Mouse (Mus musculus): Measurements from ENCODE around the gene Gm815.
A peak's percentile ranks its signal among the peaks of the same experiment; 100 is the strongest.

Gm815 gene

DNA sequence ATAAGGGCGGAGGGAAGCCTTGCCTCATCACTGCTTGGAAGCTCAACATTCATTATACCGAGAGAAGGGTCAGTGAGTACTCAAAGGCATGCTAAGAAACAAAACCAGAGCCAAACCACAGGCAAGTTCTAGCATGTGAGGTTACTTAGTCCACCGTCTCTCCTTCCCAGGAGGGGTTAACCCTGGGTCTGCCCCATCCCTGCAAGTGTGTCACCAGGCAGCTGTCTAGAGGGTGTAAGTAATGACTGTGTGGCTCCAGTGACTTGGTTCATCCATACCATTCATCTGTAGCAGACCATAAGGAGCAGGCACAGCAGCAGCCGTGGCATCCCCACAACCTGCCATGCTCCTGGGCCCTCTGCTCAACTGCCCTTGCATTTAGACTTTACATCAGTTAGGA lies 5.8 kb upstream of the Gm815 start:
- DNase-seq, result no peak

DNA sequence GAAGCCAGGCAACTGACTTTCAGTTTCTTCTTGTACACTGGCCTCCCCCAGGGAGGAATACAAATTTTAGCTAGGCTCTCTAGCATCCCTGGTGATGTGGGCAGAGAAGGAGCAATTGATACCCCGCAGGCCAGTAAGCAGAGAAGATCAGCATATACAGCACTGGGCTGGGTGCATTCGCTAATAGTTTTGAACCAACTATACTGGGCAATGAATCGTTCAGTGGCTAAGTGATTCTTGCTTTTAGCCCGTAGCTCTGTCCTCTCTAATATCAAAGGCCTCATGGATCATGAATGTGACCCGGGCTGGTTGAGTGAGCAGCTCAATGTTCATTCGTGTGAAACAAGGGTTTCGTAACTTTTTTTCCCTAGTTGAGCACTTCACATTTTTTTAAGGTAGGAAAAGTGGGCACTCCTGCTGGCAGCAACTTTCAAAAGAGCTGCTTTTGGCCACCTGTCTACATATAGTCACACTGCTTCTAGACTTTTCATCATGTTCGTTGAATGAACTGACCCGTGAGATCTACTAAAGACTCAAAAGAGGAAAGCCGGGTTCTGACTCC lies 3.7 kb upstream of the Gm815 start:
- no peak for DNase-seq

DNA sequence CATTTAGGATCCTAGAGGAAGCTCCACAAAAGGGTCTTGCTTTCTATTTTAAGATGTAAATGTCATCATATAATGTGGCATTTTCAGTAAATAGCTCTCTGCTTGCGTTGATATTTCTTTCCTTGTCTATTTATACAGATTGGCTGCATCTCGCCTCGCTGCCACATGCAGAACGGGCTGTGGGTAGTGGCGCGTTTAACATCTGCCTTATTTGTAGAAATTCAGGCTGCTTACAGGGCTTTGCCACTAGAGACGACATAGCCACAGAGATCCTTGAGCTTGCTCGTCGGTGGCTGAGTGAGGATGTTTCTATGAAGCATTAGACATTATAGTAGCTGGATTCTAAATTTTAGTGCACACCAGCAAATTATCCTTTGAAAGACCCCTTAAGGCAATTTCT lies 2.5 kb downstream of the Gm815 start:
- no peak for DNase-seq

DNA sequence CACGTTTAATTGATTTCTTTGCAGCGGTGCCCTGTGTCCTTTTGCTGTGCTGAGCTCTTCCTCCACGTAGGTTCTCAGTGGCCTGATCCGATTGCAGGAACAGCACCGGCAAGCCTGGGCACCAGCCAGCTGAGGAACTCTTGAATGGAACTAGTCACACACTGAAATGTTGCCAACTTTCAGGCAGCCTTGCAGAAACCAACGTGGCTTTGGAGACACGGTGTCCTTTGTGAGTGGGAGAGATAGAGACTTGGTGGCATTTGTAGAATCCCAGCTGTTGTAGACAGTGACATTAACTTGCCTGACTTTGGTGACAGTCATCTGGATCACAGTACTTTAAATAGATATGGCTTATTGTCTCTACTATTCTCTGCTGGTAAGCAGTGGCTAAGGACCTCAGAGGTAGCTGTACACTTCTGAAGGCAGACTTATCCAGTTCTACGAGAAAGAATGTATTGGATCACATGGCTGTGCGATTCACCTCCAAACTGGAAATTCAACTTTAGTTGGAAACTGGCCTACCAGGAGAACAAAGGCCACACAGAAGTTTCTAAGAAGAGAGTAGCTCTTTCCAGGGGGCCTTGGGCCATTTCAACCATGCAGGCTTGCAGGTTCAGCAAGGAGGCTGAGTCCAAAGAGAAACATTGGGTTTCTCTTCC lies 5.8 kb downstream of the Gm815 start:
- DNase-seq, result peak; percentile 20 to 32

DNA sequence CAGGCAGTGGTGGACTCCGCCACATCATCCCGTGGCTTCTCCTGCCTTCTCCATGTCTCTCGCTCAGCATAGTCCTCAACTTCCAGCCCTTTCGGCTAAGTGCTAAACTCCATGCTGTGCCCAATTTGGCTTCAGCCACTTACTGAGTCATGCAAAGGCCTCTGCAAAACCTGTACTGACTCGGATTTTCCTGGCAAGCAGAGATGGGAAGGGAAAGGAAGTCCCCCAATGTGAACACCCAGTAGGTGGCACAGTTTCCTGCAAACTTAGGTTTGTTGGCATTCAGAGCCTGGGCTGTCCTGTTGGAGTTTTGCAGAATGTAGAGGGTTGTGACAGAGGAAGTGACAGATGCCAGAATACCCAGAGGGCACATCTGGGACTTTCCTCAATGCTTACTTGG lies 7.2 kb downstream of the Gm815 start:
- peak; percentile 17 to 29 for DNase-seq

DNA sequence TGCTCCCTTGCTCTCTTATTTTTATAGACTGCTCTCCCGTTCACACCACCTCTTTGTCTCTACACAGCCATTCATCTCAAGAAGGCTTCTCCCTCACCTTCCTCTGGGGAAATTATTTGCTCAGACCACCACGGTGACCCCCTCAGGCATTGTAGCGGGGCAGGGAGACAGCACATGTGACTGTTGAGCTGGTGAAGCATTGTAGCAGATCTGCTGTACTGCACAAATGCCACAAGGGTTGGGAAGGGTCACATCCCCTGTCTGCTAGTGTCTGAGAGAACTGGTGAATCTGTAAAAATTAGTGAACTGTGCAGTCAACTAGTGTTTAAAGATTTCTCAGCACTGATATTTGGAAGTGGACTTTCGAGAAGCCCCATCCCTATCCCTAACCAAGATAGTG lies 16.5 kb downstream of the Gm815 start:
- DNase-seq, result no peak

DNA sequence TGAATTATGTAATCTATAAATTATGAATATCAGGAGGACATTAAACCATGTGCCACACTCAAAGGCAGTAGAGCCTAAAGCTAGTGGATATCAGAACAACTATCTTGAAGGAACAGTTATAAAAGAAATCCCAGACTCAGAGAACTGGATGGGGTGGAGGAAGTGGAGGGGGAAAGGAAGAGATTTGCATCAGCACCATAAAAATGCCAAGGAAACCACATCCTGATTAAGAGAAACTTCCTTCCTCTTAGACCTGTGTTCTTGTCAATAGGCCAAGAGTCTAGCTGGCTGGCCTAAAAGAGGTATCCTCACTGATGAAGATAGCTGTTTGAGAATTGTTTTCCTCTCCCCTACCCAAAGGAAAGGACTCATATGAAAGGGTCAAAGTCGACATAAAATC lies 28.6 kb downstream of the Gm815 start:
- DNase-seq, result no peak

DNA sequence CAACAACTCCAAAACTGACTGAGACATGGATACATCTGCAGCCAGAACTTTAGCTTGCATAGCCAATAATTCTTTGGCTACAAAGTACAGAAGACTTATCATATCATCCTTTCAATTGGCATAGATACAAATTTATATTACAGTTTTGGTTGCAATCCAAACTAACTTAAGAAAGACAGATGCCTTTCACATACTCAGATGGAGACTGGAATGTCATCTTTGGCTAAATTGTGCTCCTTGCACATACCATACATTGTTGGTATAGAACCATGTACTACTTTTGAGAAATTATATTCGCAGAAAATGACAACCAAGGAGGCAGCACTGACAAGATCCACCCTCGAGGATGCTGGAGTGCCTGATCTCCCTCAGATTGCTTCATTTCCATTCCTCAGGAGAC lies 35.1 kb downstream of the Gm815 start:
- no peak for DNase-seq

DNA sequence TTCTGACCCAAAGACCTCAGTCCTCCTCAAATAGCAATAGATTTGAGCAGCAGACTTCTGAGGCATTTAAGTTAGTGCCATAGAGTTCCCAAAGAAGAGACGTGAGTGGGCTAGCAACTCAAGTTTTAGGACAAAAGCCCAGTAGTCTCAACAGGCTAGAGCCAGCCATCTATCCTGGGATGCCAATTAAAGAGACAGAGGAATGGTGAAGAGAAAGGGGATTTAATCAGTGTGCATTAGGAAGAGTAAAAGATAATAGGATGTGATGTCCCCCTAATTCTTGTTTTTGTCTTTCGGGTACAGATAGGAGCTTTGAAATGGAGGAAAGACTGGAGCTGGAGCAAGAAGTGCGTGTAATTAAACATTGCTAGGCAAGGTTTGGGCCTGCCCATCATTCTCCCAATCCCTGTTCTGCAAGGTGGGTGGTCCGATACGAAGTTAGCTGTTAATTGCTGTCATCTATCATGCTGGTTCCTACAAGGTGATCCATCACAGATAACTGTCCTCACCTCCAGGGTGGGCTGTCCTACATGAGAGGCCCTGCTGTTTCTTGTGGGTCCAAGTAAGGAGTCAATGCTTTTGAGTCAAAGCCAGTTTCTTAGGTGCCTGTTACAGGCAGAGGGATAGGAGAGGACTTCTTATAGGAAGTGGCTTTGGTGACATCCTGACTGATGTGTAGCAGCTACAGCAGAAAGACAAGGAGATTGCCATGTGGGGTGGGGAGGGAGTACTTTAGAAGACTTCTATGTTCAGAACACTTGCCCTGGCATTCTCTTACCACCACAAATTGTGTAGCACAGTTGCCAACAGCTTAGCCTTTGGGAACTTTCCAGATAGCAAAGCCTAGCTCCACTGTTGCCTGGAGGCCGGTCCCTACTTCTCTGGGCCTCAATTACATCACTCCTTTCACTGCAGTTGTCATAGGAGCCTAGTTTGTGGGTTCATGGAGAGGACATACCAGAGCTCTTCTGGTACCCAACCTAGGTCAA lies 44.9 kb downstream of the Gm815 start:
- DNase-seq, result no peak

DNA sequence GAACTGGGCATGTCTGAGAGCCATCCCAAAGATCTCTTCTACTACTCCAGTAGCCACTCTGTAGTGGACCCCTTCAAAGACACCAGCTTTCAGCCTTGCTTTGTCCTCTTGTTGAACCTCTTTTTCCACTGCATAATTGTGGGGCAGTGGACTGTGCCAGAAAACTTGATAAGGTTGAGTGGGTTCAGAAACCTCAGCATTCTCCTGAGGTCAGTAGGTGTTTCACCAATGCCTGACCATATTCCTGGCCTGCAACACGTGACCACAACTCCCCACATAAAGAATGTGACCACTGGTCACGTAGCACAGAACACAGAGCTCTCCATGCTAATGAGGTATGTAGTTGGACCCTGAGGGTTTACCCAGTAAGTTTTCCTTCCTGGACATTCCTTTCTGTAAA lies 48.5 kb downstream of the Gm815 start:
- DNase-seq, result no peak

All from cerebellum, postnatal 14 days (tissue).